Mouse (Mus musculus): ENCODE results near the gene Arpc2. TPM values are rescaled to one million over a fixed set of nuclear protein-coding genes. Genes with fewer than 3 reads are reported as not detected.
A peak's percentile ranks its signal among the peaks of the same experiment; 100 is the strongest.

The Arpc2 gene
- polyA plus RNA-seq, 1 experiment from 2014 or later = 365 TPM

- Histone ChIP-seq H3K27me3 (ENCODE audit: insufficient read depth, low read length) (no peaks in the 10 kb centered on the region), H3K9me3 (ENCODE audit: low read depth, low read length) (no peaks in the 10 kb centered on the region), H3K4me2 (peak within 1 kb of the TSS; percentile 84), H3K27ac (ENCODE audit: low read depth) (peak within 1 kb of the TSS; percentile 95), H3K4me3 (ENCODE audit: low read depth, low read length) (peak within 1 kb of the TSS; percentile 73), H3K9ac (peak within 1 kb of the TSS; percentile 86), H3K4me1 (ENCODE audit: insufficient read depth) (peaks cover 13% of the 10 kb centered on the region; the same call in 1 of the 2 replicates), H3K36me3 (ENCODE audit: insufficient read depth) (no peaks in the 10 kb centered on the region)
- DNase-seq = no peak
- WGBS = 83% methylated on average over 2 of the region's 2 CpGs
- TF ChIP-seq CTCF (IDR thresholded peaks at IDR 0.05; ENCODE audit: low read depth) = no peak
- ATAC-seq (ENCODE audit: insufficient read depth) = no peak
These were observed 69.6 kb downstream of the Arpc2 start, which contains the start of gene Tmbim1 for GRCm38 (mm10) chr1:74305522-74305921. Gene Tmbim1 (minus strand): TSS chr1:74305622.

- H3K27ac ChIP-seq (ENCODE audit: low read depth) = no peak overlapping the region
- WGBS = 100% methylated on average over 1 of the region's 1 CpGs
- ATAC-seq (ENCODE audit: insufficient read depth) (no peak), DNase-seq (no peak)
- H3K27me3 ChIP-seq (ENCODE audit: insufficient read depth, low read length) = no peaks in the 10 kb centered on the region
- TF ChIP-seq CTCF (IDR thresholded peaks at IDR 0.05; ENCODE audit: low read depth) = no peak
- H3K4me1 ChIP-seq (ENCODE audit: insufficient read depth) = peaks cover 10% of the 10 kb centered on the region; the same call in 1 of the 2 replicates
- no peaks in the 10 kb centered on the region for H3K9me3 ChIP-seq (ENCODE audit: low read depth, low read length)
- H3K36me3 ChIP-seq (ENCODE audit: insufficient read depth) = no peaks in the 10 kb centered on the region
- no peak overlapping the region for H3K4me3 ChIP-seq (ENCODE audit: low read depth, low read length)
- H3K4me2 ChIP-seq = no peak overlapping the region
- H3K9ac ChIP-seq = no peak overlapping the region
These were observed 71.3 kb downstream of the Arpc2 start for GRCm38 (mm10) chr1:74307146-74307545.

GRCm38 (mm10) chr1:74308001-74308964 lies 72.4 kb downstream of the Arpc2 start:
- Histone ChIP-seq H3K36me3 (ENCODE audit: insufficient read depth) (no peaks in the 10 kb centered on the region), H3K4me2 (no peak overlapping the region), H3K4me3 (ENCODE audit: low read depth, low read length) (no peak overlapping the region), H3K27ac (ENCODE audit: low read depth) (no peak overlapping the region), H3K9me3 (ENCODE audit: low read depth, low read length) (no peaks in the 10 kb centered on the region), H3K27me3 (ENCODE audit: insufficient read depth, low read length) (no peaks in the 10 kb centered on the region), H3K4me1 (ENCODE audit: insufficient read depth) (peaks cover 5% of the 10 kb centered on the region; the same call in 1 of the 2 replicates), H3K9ac (no peak overlapping the region)
- no peak for TF ChIP-seq CTCF (IDR thresholded peaks at IDR 0.05; ENCODE audit: low read depth)
- ATAC-seq (ENCODE audit: insufficient read depth) (no peak), DNase-seq (no peak)
- WGBS = 71% methylated on average over 10 of the region's 10 CpGs

GRCm38 (mm10) chr1:74309767-74310166 lies 73.9 kb downstream of the Arpc2 start:
- H3K4me2 ChIP-seq = no peak overlapping the region
- no peak overlapping the region for H3K4me3 ChIP-seq (ENCODE audit: low read depth, low read length)
- peak overlapping the region; percentile 52; the same call in 1 of the 2 replicates for H3K27ac ChIP-seq (ENCODE audit: low read depth)
- TF ChIP-seq CTCF (IDR thresholded peaks at IDR 0.05; ENCODE audit: low read depth) = no peak
- H3K4me1 ChIP-seq (ENCODE audit: insufficient read depth) = peaks cover 5% of the 10 kb centered on the region; the same call in 1 of the 2 replicates
- 21% methylated on average over 3 of the region's 3 CpGs for WGBS
- DNase-seq (no peak), ATAC-seq (ENCODE audit: insufficient read depth) (no peak)
- H3K36me3 ChIP-seq (ENCODE audit: insufficient read depth) = no peaks in the 10 kb centered on the region
- H3K9ac ChIP-seq = no peak overlapping the region
- H3K9me3 ChIP-seq (ENCODE audit: low read depth, low read length) = no peaks in the 10 kb centered on the region
- H3K27me3 ChIP-seq (ENCODE audit: insufficient read depth, low read length) = no peaks in the 10 kb centered on the region

DNA sequence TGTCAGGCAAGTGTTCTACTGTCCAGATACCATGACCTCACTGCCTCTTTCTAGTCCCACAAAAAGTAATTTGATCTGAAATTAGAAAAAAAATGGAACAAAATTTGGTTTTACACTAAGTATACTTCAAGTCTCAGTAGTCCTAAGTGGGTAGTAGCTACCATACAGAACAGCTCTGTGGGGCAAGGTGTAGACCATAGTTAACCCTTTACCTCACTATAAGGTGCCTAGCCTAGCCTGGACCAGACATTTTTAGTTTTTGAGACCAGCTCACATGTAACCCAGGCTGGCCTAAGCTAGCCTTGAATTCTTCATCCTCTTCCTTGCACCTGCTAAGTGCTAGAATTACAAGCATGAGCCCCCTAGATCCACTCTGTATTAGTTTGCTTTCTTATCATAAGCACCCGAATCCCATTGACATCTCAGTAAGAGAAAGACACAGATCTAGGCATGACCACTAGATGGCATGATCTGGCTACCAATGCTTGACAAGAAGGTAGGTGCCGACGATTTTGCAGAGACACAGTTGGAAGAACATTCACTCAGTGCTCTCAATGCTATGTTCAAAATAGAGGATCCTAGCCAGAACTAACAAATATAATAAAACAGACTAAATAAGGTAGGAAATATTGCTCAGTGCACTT lies 77.3 kb downstream of the Arpc2 start:
- Histone ChIP-seq H3K27me3 (ENCODE audit: insufficient read depth, low read length) (no peaks in the 10 kb centered on the region), H3K9me3 (ENCODE audit: low read depth, low read length) (no peaks in the 10 kb centered on the region), H3K36me3 (ENCODE audit: insufficient read depth) (no peaks in the 10 kb centered on the region), H3K27ac (ENCODE audit: low read depth) (no peak overlapping the region), H3K9ac (no peak overlapping the region), H3K4me2 (no peak overlapping the region), H3K4me1 (ENCODE audit: insufficient read depth) (no peaks in the 10 kb centered on the region), H3K4me3 (ENCODE audit: low read depth, low read length) (no peak overlapping the region)
- WGBS = 1% methylated on average over 3 of the region's 3 CpGs
- TF ChIP-seq CTCF (IDR thresholded peaks at IDR 0.05; ENCODE audit: low read depth) = peak; percentile 91
- DNase-seq = peak; percentile 94
- ATAC-seq (ENCODE audit: insufficient read depth) = peak; percentile 37; the same call in 1 of the 2 replicates

- DNase-seq (no peak), ATAC-seq (ENCODE audit: insufficient read depth) (no peak)
- no peaks in the 10 kb centered on the region for H3K27me3 ChIP-seq (ENCODE audit: insufficient read depth, low read length)
- H3K9ac ChIP-seq = no peak overlapping the region
- H3K27ac ChIP-seq (ENCODE audit: low read depth) = no peak overlapping the region
- no peaks in the 10 kb centered on the region for H3K4me1 ChIP-seq (ENCODE audit: insufficient read depth)
- H3K36me3 ChIP-seq (ENCODE audit: insufficient read depth) = no peaks in the 10 kb centered on the region
- H3K4me3 ChIP-seq (ENCODE audit: low read depth, low read length) = no peak overlapping the region
- TF ChIP-seq CTCF (IDR thresholded peaks at IDR 0.05; ENCODE audit: low read depth) = no peak
- WGBS = 76% methylated on average over 3 of the region's 3 CpGs
- H3K4me2 ChIP-seq = no peak overlapping the region
- no peaks in the 10 kb centered on the region for H3K9me3 ChIP-seq (ENCODE audit: low read depth, low read length)
These were observed 78.9 kb downstream of the Arpc2 start for GRCm38 (mm10) chr1:74314796-74315195.
